Mouse (Mus musculus) gastrocnemius, adult 18-20 months (tissue): ENCODE results near the gene Ppp2r2c. TPM values are rescaled to one million over a fixed set of nuclear protein-coding genes. Genes with fewer than 3 reads are reported as not detected.

Source experiments
- DNase-seq: peaks from one replicate; pipeline ENCODE4 v3.0.0; 2021; ENCODE audit warnings: low spot score
- total RNA-seq, 2 experiments: library from RNA; stranded (reverse); gene quantifications; 2 replicates each; pipeline ENCODE4 v1.2.3; 2021

Ppp2r2c gene
- total RNA-seq, 2 experiments from 2014 or later = 0.55 to 0.74 TPM

DNA sequence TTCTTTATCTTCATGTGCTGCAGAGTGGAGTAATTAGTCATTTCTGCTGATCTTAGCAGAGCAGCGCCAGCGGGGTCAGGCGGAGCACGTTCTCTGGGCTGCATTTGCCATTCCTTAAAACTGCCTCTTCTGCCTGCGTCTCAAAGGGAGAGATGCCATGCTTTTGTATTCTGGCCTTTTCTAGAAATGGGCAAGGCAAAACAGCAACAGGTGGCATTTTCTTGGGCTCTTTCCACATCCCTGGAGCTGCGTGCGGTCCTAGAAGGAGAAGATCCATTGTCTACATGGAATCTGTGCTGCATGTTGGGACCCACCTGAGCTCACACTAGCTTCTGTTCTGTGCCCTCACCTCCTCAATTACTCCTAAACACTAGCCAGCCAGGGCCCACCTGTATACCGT, 29.7 kb downstream of the Ppp2r2c start:
- no peak for DNase-seq

DNA sequence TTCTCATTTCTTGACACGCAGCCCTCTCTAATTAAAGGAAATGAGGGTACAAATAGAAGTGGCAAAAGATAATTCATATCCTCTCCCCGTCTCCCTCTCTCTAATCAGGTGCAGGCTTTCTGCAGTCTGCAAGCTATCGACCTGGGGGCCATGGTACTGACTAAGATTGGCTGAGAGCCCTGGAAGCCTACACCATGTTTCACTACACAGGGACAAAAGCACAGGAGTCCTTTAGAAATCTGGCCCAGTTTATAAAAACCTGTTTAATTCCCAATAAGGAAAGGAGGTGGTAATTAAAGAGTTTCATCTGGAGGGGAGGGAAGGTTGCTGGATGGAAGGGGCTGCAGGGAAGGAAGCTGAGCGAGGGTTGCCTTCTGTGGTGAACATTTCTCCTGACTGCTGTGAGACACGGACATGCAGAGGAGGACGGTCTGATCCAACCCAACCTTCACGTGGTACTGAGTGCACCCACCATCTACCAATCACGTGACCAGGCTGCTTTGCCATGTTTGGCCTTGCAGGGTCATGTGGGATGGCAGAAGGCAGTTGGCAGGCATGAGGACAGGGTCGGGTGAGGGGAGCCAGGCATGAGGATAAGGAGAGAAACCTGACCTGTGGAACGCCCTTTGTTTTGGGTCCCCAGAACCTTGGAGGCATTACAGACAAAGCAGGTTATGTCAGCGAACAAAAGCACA, 30.2 kb downstream of the Ppp2r2c start:
- DNase-seq = no peak

DNA sequence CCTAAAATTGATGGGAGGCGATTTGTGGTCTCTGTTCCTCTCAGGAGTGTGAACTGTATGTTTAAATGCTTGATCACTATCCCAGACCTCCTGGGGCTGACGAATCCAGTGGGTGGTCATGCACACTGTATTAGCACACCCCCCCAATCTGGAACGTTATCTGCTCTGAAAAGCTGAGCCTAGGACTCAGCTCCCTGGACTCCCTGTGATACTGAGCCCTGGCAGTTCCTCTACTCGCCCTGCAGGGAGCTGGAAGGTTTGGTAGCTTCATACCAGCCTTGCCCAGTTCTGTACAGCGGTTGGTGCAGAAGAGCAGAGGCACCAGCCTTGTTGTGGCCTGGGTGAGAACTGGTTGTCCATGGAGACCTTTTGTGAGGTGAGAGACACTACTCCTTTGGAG, 31.1 kb downstream of the Ppp2r2c start:
- DNase-seq = no peak

DNA sequence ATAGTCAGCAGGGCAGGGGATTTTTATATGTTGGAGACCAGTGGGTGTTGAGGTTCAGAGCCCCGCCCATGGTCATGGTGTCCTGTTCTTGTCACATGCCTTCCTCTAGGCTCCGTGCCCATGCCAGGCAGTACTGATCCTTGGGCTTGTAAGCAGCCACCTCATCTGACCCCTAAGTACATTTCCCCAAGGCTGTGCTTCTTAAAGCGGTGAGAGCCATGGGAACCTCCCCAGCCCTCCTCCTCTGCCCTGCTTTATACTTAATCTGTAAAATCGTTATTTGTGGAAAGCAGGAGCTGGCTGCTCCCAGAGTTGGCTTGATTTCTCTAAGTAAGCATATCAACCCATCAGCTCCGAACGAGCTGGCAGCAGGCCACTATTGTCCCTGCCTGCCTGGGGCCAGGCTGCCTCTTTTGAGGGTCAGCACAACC, 31.9 kb downstream of the Ppp2r2c start:
- DNase-seq = no peak

DNA sequence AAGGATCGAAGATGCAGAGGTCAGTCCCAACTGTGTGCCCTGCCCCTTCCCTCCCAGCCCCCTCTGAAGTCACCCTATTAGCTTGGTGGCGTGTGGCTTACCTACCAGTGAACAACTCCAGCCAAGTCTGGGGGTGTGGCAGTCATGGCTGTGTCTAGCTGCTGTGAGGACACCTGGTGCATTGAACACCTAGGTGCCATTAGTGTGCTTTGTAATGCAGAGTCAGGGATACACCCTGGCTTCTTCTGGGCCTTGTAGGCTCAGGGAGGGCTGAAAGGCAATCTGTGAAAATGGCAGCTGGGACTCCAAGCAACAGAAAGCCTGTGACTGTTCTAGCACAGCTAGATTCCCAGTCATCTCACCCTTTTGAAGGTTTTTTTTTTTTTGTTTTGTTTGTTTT, 34.5 kb downstream of the Ppp2r2c start:
- no peak for DNase-seq

DNA sequence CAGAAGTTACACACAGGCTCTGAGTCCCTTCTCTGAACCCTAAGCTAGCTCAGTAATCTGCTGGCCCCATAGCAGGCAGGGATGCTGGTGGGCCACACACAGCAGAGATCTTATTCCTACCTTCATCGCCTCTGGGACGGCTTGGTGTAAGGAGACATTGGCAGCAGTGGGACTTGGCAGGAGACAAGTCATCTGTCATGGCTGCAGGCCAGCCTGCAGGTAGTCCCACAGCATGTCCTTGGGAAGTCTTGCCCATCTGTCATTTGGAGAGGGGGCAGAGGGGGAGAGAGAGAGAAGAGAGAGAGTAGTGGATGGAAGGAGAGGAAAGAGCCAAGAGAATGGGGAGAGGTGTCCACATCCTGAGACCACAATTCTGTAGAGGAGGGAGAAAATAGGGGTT, 35.8 kb downstream of the Ppp2r2c start:
- DNase-seq = no peak

DNA sequence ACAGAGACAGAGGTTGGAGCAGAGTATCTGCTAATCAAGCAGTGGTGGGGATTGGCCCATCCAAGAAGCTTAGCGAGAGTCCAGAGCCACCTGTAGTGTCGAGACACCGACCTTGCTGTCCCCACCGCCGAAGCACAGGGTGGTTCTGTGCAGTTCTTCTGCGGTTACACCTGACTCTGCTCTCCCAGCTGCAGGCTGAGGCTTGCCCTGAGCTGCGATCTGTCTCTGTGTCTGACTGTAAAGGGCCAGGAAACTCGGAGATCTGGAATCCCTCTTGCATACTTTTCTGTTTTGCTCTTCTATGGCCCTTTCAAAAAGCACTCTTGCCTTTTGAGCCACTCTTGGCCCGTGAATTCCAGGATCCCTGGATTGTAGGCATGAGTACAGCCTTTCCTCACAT, 36.4 kb downstream of the Ppp2r2c start:
- DNase-seq = no peak

DNA sequence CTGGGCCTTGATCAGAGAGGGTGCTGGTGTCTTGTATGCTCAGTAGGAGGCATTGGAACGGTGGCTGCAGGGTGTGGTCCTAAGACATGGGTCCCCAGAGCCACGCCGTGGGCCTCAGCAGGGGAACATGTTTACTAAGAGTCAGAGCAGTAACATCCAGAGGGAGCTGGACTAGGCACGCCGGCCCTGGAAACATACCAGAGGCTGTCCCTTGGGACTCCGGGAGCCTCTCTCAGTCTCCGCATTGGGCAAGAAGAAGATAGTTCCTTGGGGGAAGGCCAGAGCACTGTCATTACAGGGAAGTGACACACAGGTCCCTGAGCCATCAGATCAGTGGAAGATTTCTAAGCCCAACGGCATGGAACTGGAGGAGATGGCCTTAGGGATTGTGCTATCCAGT, 36.9 kb downstream of the Ppp2r2c start:
- DNase-seq = peak; percentile 39

DNA sequence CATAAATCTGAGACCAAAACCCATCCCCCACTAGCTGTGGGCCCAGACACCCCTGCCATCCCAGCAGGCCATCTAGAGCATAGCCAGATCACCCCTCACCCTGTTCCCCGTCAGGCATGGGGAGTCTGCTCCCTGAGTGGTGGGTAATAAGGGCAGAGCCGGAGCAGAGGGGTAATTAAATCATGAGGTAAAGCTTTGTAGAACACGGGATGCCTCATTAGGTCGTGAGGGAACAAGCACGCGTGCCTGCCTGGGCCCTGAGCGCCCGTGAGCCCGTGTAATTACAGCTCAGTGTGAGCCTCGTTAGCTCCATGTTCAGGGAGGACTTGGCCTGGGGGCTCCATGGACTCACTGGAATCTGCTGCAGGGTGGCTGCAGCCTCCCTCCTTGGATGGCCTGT, 39.4 kb downstream of the Ppp2r2c start:
- DNase-seq = no peak

DNA sequence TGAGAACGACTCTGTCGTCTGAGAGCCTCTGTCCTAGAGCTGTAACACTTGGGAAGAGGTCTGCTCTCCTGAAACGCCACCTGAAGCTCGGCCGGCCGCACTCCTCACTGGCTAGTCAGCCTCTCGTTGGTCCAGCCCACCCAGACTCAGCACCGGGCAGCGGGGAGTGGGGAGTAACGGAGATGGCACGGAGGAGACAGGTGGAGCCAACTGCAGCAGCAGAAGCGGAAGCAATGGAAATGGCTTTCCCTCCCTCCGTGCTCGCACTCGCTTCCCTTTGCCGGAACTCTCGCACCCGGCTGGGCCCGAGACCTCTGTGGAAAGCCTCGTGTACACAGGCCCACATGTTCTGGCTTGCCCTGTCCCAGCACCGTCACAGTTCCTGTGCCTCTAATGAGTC, 41.2 kb downstream of the Ppp2r2c start:
- no peak for DNase-seq

DNA sequence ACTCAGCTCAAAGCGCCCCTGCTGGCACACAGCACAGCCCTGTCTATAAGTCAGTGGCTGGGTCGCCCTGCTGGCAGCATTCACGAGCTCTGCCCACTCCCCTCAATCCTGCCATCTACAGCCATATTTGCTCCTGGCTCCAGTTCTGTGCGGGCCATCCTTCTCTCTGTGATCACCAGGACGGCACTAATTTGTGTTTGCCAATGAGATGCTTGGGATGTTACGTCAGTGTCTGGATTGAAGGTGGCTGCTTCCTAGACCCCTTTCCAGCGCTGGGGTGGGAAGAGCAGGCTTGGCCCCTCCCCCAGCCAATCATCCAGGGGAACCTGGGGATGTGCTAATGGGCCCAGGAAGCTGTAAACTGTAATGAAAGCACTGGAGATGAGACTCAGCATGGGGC, 42.7 kb downstream of the Ppp2r2c start:
- DNase-seq = no peak

DNA sequence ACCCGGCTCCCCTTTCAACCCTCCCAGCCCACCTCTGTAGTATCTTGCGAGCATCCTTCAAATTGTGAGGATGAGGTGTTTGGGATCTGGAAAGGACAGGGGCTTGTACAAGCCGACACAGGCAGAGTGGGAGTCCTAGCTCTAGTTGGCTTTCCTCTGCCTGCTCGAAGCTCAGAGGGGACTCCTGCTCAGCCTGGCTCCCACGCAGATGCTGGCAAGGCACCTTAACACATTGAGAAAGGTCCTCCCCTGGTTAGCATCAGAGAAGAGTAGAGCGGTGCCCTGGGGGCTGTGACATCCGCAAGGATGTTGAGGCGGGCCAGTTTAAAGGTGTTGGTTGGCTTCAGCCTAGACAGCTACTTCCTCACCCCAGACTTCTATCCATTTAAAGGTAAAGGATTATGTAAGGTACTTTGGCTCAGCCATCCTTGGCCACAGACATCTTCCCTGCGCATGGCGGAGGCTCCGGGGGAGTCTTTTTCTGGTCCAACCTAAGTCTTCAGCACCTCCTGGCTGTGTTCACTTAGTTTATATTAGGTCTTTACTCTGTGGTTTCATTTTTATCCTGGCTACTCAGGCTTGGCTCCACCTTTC, 43.5 kb downstream of the Ppp2r2c start:
- DNase-seq = no peak

DNA sequence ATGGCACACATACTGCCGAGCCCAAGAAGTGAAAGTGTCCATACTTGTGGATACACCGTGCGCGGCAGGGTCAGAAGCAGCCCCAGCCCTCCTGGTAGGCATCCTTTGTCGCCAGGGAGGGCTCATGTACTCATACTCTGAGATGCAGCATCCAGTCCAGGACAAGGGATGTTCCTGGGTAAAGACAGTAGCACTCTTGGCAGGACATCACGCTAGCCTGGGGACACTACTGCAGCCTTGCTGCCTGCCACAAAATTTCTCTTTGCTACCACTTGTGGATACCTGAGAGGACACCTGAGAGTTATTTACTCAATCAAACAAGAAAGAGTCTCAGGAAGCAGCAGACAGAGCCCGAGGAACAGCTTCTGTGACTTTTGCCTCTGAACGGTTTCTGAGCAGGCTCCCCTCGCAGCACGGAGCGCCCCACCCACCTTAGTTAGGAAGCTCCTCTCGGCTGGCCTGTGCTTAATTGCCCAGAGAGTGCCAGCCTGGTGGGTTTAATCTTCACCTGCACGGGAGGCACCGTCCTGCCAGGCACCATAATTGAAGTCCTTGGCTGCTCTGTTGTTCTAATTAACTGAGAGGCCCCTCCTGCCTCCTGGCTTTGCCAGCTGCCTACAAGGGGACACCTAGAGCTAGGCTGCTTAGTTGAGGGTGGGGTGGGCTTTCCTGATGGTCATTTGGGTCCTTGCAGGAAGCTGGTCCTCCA, 44.4 kb downstream of the Ppp2r2c start:
- DNase-seq = no peak

DNA sequence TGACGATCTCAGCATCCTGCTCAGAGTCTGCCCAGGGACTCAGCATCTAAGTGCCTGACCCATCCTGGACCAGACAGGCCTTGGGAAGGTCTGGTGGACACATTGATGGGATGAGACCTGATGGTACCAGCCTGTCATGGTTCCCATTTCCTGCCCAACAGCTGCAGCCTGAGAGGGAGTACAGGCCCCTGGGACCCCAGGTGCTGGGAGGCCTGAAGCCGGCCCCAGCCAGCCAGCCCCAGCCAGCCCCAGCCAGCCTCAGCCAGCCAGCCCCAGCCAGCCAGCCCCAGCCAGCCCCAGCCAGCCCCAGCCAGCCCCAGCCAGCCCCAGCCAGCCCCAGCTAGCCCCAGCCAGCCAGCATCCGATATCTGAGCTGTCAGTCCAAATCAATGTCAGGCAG, 46.9 kb downstream of the Ppp2r2c start:
- DNase-seq = no peak

DNA sequence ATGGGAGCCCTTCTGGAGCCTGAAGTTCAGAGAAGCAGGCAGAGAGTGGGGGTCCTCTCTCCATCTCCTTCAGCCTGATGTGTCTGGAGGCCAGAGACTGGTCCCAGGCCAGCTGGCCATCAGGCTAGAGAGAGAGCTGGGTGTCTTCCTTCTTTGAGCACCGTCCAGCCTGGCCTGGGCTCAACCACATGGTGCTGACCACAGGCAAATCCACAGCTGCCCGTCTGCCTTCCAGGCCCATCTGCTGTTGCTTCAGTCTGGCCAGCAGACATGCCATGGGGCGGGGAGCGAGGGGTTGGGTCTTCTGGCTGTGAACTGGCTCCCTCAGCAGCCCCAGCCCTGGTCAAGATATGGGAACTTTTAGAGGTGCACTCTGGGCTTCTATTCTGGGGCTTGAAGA, 48.3 kb downstream of the Ppp2r2c start:
- DNase-seq = no peak

DNA sequence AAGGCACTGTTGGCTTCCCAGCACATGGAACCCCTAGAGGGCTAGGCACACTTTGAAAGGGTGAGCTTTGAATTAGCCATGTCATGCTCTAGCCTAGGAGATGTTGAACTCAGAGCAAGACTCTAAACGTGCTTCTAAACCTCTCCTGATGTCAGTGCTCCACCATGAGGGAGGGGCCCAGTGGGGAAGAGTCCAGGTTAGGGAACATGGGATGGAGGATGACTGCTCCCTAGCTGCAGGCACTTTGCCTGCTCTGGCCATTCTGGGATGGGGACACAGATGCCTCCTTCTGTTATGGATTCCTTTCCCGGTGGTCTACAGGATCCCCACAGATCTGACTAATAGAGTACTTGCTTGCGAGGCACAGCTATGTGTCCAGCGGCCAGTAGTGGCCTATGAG, 48.9 kb downstream of the Ppp2r2c start:
- DNase-seq = no peak

DNA sequence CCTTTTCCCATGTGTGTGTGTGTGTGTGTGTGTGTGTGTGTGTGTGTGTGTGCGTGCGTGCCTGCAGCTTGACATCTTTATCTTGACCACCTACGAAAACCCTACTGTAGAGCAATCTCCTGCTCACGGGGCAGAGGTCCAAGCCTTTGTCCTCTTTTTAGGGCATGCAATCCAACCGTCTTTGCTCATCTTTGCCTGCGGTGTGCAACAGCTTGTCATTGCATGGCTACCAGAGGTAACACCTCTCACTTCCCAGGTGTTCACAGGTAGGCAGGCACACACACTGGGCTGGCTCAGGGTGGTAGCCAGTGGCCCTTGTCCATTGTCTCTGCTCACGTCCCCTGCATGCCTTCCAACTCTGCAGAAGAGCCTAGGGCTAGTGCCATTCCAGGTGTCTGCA, 49.7 kb downstream of the Ppp2r2c start:
- no peak for DNase-seq

DNA sequence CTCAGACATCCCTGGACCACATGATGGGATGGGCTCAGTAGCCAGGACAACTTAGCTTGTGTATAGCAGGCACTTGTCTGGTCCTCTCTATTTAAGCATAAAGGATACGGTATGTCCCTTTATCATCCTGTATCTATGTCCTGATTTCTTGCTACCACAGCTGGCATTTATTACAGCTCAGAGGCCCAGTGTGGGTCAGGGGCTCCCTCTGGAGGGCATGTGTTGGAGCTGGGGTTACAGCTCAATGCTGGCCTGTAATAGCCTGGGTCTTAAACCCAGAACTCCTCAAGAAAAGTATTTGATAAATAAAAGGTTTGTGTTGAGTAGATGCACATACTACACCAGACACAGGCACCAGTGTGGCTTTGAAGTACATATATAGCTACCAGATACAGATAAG, 51.8 kb downstream of the Ppp2r2c start:
- no peak for DNase-seq

DNA sequence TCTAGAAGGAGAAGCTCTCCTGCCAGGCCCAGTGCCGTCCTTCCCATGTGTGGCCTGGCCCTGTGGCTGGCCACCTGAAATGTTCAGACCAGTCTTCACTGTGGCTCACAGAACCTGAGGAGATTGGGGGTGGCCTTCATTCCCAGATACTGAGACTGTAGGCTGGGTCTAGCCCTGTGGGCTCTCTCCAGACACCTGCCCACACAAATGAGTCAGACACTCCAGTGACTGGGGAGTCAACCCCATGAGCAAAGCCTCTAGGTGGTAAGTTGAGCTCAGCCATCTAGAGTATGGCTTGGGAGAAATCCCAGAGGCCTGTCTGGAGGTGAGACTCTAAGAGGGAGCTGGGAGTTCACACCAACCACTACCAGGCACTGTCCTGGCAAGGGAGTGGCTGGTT, 53.6 kb downstream of the Ppp2r2c start:
- DNase-seq = no peak

DNA sequence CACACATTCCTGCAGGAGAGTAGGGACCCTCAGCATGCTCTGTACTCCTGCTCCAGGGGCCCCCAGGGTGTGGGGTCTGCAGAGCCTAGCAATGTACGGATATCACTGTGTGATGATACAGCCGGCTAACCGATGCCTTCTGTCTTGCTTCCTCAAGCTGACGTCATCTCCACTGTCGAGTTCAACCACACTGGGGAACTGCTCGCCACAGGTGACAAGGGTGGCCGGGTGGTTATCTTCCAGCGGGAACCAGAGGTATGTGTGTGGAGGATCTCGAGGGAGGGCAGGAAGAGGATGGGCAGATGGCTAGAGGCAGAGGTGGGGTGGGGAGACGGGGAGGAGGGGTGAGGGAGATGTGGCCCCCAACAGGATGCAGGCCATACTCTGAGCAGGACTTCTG, 54.5 kb downstream of the Ppp2r2c start:
- DNase-seq = no peak

DNA sequence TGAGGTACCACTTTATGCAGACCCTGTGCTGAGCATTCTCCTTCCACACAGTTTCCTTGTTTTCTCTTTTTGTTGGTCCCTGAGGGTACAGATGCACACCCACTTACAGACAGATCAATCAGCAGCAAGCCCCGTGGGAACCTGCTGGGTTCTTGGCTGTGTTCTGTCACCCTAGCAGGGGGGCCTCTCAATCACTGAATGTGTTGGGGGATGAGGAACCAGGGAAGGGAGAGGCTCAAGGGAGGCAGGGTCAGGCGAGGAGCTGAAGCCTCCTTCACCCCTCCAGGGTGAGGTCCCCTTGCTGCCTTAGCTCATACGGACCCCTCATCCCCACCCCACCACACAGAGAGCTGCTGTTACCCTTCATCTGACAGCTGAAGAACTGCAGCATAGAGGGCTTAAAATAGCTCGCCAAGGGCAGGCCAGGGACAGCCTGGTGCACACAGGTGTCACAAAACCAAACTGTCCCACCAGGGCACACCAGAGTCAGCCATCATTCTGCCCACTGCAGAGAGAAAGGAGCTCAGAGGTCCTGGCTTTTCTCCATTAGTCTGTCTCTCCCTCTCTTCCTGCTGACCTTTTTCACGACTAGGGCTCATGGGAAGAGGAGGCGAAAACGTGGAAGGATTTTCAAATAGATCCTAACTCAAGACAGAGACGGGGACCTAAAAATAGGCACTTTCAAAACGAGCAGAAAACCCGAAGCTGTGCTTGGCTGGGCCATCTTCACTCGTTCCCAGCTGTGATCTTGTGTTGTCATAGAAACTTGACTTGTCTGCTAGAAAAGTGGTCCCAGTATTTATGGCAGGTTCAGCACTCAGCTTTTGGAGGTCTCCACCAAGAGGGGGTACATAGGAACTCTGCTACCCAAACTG, 55.8 kb downstream of the Ppp2r2c start:
- DNase-seq = no peak

DNA sequence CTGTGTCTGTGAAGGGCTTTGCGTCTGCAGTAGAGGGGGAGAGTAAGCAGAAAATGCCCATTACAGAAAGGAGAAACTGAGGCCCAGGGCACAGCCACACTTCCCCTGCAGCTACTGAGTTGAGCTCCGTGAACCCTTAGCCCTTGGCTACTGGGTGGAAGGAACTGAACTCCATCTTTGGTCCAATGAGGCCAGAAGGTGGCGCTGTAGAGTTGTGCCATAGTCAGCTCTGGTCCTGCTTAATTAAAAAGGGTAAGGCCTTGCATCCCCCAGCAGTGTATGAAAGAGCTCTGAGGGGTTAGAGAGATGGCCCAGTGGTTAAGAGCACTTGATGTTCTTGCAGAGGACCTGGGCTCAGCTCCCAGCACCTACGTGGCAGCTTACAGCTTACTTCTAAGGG, 60.4 kb downstream of the Ppp2r2c start:
- no peak for DNase-seq
